Mouse (Mus musculus) kidney, adult 11 months (tissue): ENCODE measurements at regions not wholly inside any gene's neighbourhood (a gene's known extent, or its start where the extent isn't known, plus 50 kb on each side); places are given as distances from the start of the nearest gene placed in this dataset.
"Not testable (repeated sequence)": the region's sequence is repeated elsewhere in the genome, so short reads cannot be mapped to it uniquely, and the experiment has no call there.

Experiments used
- DNase-seq: peaks from one replicate; pipeline ENCODE4 v3.0.0; 2022

GRCm38 (mm10) chr13:26865930-26866555 lies 96.1 kb upstream of the Hdgfl1 start:
- DNase-seq, result no peak

DNA sequence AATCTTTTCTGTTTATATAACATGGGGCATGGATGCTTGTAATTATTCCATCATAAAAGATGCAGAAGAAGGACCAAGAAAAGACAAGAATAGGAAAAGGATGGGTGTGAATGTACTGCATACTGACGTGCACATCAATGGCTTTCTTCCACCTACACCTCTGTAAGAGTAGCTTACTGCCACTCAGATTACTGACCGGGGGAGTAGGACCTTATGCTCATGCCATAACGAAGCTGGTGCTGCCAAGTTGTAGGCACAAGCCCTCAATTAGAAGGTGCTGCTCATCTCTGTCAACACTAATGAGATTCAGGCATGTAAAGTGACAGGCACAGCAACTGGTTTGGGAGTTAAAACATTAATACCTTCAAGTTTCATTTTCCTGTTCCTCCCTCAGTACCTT lies 97.8 kb upstream of the Hdgfl1 start:
- no peak for DNase-seq

- DNase-seq, result peak; percentile 54
Measured at GRCm38 (mm10) chr13:26916477-26916876, 140.9 kb upstream of the Prl start.

- peak; percentile 8 for DNase-seq
Measured at GRCm38 (mm10) chr13:26932695-26933438, 124.5 kb upstream of the Prl start.

- no peak for DNase-seq
Measured at GRCm38 (mm10) chr13:26933838-26934237, 123.5 kb upstream of the Prl start.

GRCm38 (mm10) chr13:26940436-26940835 lies 116.9 kb upstream of the Prl start:
- no peak for DNase-seq

DNA sequence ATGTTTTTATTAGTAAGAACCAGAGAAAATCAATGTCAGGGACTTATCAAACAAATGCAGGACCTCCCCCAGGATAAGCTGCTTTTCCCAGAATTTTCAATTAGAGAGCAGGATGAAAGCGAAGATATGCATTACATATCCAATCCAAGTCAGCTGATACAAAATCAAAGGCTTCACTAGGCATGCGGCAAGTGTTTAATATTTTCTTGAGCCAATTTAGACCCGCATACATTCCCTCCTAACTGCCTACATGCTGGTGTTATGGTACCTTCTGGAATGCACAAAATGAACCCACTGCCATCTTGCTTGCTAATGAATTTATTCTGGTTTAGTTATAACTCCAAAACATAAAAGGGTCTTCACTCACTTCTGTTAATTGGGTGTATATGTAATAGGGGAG lies 112.9 kb upstream of the Prl start:
- no peak for DNase-seq

DNA sequence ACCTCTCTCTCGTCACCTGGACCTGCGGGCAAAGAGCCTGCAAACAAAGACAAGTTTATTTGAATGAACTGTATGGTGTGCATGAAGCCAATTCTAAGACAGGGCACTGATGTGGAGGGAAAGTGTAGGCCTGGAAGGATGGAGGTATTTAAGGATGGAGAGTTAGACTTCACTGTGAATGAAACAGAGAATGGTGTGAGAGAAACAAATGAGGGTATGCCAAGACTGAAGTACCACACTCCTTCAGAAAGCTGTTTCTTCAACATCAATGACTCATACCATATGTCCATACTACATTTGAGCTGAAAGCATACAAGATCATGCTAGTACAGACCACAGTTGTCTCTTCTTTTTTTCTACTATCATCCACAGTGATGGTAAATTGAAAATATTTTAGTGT lies 105.9 kb upstream of the Prl start:
- DNase-seq, result no peak

- DNase-seq, result no peak
Measured at GRCm38 (mm10) chr13:26953834-26954233, 103.5 kb upstream of the Prl start.

- DNase-seq, result no peak
Measured at GRCm38 (mm10) chr13:26959534-26960100, 97.8 kb upstream of the Prl start.

- not testable (repeated sequence) for DNase-seq
Measured at GRCm38 (mm10) chr13:26960531-26960930, 96.8 kb upstream of the Prl start.

DNA sequence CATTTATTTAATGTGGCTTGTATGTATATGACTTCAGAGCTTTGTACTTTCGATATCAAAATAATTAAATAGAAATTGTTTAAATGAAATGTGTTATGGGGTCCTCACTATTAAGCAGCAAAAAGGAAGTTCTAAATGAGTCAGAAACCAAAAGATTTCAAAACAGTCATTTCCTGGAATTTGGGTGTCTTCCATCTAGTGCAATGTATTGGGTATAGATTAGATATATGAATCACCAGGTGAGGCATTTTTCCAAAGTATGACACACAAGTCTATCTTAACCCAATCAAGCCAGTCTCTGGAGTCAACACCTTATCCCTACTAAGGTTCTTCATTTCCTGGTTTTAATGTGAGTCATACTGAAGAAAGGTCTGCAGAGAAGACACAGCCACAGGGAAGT lies 81.3 kb upstream of the Prl start:
- no peak for DNase-seq

DNA sequence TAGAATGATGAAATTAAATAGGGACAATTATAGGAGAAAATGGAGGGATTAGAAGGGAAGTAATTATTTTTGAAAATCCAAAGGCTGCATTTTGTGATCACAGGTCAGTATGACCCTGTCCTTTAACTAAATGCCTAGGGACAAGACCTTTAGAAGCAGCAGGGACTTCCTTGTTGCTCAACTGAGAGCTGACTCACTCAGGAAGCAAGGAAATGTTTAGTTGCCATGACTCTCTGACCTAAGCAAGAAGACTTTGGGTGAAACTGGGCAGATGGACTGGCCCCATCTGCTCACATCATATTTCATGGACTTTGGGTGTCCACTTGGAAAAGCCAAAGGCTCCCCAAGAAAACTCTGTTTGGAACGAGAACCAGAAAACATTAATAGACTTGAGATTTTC lies 76.9 kb upstream of the Prl start:
- DNase-seq, result peak; percentile 9
